Mouse (Mus musculus): ENCODE results near the gene Ulk3. TPM values are rescaled to one million over a fixed set of nuclear protein-coding genes. Genes with fewer than 3 reads are reported as not detected.

The Ulk3 gene
- polyA plus RNA-seq, 1 experiment from 2014 or later: 3.7 TPM

- TF ChIP-seq CTCF (IDR thresholded peaks at IDR 0.05; ENCODE audit: low read depth) (no peak), EP300 (IDR thresholded peaks at IDR 0.05; ENCODE audit: low read depth) (no peak)
- H3K27ac ChIP-seq (ENCODE audit: low read depth): no peak overlapping the region
Measured at GRCm38 (mm10) chr9:57627191-57627590, 37.9 kb downstream of the Ulk3 start.

GRCm38 (mm10) chr9:57627892-57628291, 38.6 kb downstream of the Ulk3 start:
- Histone ChIP-seq H3K9ac (replicated peaks) (no peak overlapping the region), H3K9me3 (ENCODE audit: low read length) (no peaks in the 10 kb centered on the region), H3K36me3 (replicated peaks; ENCODE audit: insufficient read depth, low read length) (peaks cover 61% of the 10 kb centered on the region), H3K4me2 (ENCODE audit: low read depth, low read length) (no peak overlapping the region), H3K27me3 (ENCODE audit: insufficient read depth, low read length) (no peaks in the 10 kb centered on the region), H3K27ac (ENCODE audit: low read depth) (no peak overlapping the region), H3K4me3 (ENCODE audit: low read depth, low read length) (no peak overlapping the region), H3K4me1 (ENCODE audit: insufficient read depth) (no peaks in the 10 kb centered on the region; the same call in 1 of the 2 replicates)
- ATAC-seq (no peak), DNase-seq (no peak)
- WGBS (ENCODE audit: insufficient replicate concordance): 86% methylated on average over 11 of the region's 11 CpGs
- TF ChIP-seq CTCF (IDR thresholded peaks at IDR 0.05; ENCODE audit: low read depth) (no peak), EP300 (IDR thresholded peaks at IDR 0.05; ENCODE audit: low read depth) (no peak)

More at GRCm38 (mm10) chr9:57627191-57627590, 37.9 kb downstream of the Ulk3 start:
- no peaks in the 10 kb centered on the region for H3K9me3 ChIP-seq (ENCODE audit: low read length)
- no peak overlapping the region for H3K9ac ChIP-seq (replicated peaks)
- DNase-seq (no peak), ATAC-seq (no peak)
- H3K27me3 ChIP-seq (ENCODE audit: insufficient read depth, low read length): no peaks in the 10 kb centered on the region
- peaks cover 61% of the 10 kb centered on the region for H3K36me3 ChIP-seq (replicated peaks; ENCODE audit: insufficient read depth, low read length)
- no peaks in the 10 kb centered on the region for H3K4me1 ChIP-seq (ENCODE audit: insufficient read depth)
- H3K4me2 ChIP-seq (ENCODE audit: low read depth, low read length): no peak overlapping the region
- 83% methylated on average over 17 of the region's 17 CpGs for WGBS (ENCODE audit: insufficient replicate concordance)
- H3K4me3 ChIP-seq (ENCODE audit: low read depth, low read length): no peak overlapping the region

GRCm38 (mm10) chr9:57628717-57629116, 39.5 kb downstream of the Ulk3 start:
- Histone ChIP-seq H3K4me3 (ENCODE audit: low read depth, low read length) (no peak overlapping the region), H3K9me3 (ENCODE audit: low read length) (no peaks in the 10 kb centered on the region), H3K4me1 (ENCODE audit: insufficient read depth) (peaks cover under 1% of the 10 kb centered on the region), H3K27ac (ENCODE audit: low read depth) (peak overlapping the region; percentile 11; the same call in 1 of the 2 replicates), H3K36me3 (replicated peaks; ENCODE audit: insufficient read depth, low read length) (peaks cover 65% of the 10 kb centered on the region), H3K9ac (replicated peaks) (no peak overlapping the region), H3K4me2 (ENCODE audit: low read depth, low read length) (no peak overlapping the region), H3K27me3 (ENCODE audit: insufficient read depth, low read length) (no peaks in the 10 kb centered on the region)
- 83% methylated on average over 11 of the region's 12 CpGs for WGBS (ENCODE audit: insufficient replicate concordance)
- no peak for ATAC-seq
- no peak for TF ChIP-seq EP300 (IDR thresholded peaks at IDR 0.05; ENCODE audit: low read depth)
- no peak for TF ChIP-seq CTCF (IDR thresholded peaks at IDR 0.05; ENCODE audit: low read depth)
- no peak for DNase-seq

DNA sequence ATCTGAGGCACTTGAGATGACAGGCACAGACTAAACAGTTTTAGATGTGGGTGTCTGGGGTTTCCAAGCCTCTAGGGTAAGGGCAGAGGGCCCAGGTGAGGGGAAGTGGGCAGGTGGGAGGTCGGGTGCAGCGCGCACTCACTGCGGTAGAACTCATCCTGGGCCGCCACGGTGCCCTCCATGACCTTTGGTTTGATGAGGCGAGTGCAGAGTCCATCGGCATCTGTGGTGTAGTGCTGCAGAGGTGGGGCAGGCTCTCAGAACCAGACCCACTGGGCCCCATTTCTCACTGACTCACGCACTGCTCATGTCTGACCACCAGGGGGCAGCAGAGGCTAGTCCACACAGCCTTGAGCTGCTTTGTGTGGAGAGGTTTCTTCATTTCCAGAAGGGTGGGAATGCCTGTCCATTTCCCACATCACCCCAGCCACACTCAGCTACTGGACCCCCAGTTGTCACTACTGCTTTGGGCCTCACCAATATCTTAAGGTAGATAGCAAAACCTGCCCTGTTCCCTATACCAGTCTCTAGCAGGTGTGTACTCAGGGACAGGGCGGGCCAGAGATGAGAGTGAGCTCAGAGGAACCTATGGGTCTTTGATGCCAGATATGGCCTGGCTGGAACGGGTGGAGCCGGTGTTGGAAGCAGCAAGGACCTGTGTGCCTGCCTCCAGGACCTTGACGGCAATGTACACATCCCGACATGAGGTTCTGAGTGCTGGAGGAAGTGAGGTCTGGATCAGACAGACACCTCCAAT, 40.0 kb downstream of the Ulk3 start:
- no peak overlapping the region for H3K4me2 ChIP-seq (ENCODE audit: low read depth, low read length)
- H3K4me1 ChIP-seq (ENCODE audit: insufficient read depth): peaks cover 6% of the 10 kb centered on the region
- TF ChIP-seq CTCF (IDR thresholded peaks at IDR 0.05; ENCODE audit: low read depth) (peak; percentile 99), EP300 (IDR thresholded peaks at IDR 0.05; ENCODE audit: low read depth) (no peak)
- no peak overlapping the region for H3K9ac ChIP-seq (replicated peaks)
- peaks cover 69% of the 10 kb centered on the region for H3K36me3 ChIP-seq (replicated peaks; ENCODE audit: insufficient read depth, low read length)
- DNase-seq (peak; percentile 88), ATAC-seq (peak; percentile 68)
- WGBS (ENCODE audit: insufficient replicate concordance): 59% methylated on average over 14 of the region's 14 CpGs
- H3K9me3 ChIP-seq (ENCODE audit: low read length): no peaks in the 10 kb centered on the region
- no peaks in the 10 kb centered on the region for H3K27me3 ChIP-seq (ENCODE audit: insufficient read depth, low read length)
- H3K4me3 ChIP-seq (ENCODE audit: low read depth, low read length): no peak overlapping the region
- peak overlapping the region; percentile 11; the same call in 1 of the 2 replicates for H3K27ac ChIP-seq (ENCODE audit: low read depth)

GRCm38 (mm10) chr9:57633481-57634024, 44.3 kb downstream of the Ulk3 start:
- no peaks in the 10 kb centered on the region for H3K27me3 ChIP-seq (ENCODE audit: insufficient read depth, low read length)
- peaks cover 34% of the 10 kb centered on the region for H3K4me1 ChIP-seq (ENCODE audit: insufficient read depth)
- TF ChIP-seq CTCF (IDR thresholded peaks at IDR 0.05; ENCODE audit: low read depth) (peak; percentile 53), EP300 (IDR thresholded peaks at IDR 0.05; ENCODE audit: low read depth) (0 out of 2 replicates have a peak, but pooled peaks have one; percentile 16)
- H3K4me2 ChIP-seq (ENCODE audit: low read depth, low read length): no peak overlapping the region
- H3K27ac ChIP-seq (ENCODE audit: low read depth): 0 out of 2 replicates have a peak overlapping the region, but pooled peaks have one; percentile 5
- no peak overlapping the region for H3K4me3 ChIP-seq (ENCODE audit: low read depth, low read length)
- no peaks in the 10 kb centered on the region for H3K9me3 ChIP-seq (ENCODE audit: low read length)
- peaks cover 47% of the 10 kb centered on the region for H3K36me3 ChIP-seq (replicated peaks; ENCODE audit: insufficient read depth, low read length)
- 43% methylated on average over 4 of the region's 4 CpGs for WGBS (ENCODE audit: insufficient replicate concordance)
- DNase-seq (peak; percentile 43), ATAC-seq (peak; percentile 24)
- no peak overlapping the region for H3K9ac ChIP-seq (replicated peaks)

- Histone ChIP-seq H3K9ac (replicated peaks) (0 out of 2 replicates have a peak overlapping the region, but pooled peaks have one; percentile 34), H3K36me3 (replicated peaks; ENCODE audit: insufficient read depth, low read length) (peaks cover 15% of the 10 kb centered on the region), H3K4me1 (ENCODE audit: insufficient read depth) (peaks cover 72% of the 10 kb centered on the region), H3K27me3 (ENCODE audit: insufficient read depth, low read length) (no peaks in the 10 kb centered on the region), H3K9me3 (ENCODE audit: low read length) (no peaks in the 10 kb centered on the region), H3K27ac (ENCODE audit: low read depth) (peak overlapping the region; percentile 88), H3K4me3 (ENCODE audit: low read depth, low read length) (no peak overlapping the region), H3K4me2 (ENCODE audit: low read depth, low read length) (peak overlapping the region; percentile 69)
- no peak for TF ChIP-seq CTCF (IDR thresholded peaks at IDR 0.05; ENCODE audit: low read depth)
- TF ChIP-seq EP300 (IDR thresholded peaks at IDR 0.05; ENCODE audit: low read depth): no peak
- ATAC-seq: no peak
- 48% methylated on average over 3 of the region's 3 CpGs for WGBS (ENCODE audit: insufficient replicate concordance)
- DNase-seq: no peak
Measured at GRCm38 (mm10) chr9:57637272-57637671, 48.0 kb downstream of the Ulk3 start.
